Mouse (Mus musculus) ovary, adult 18-20 months (tissue): ENCODE results near the gene Nr6a1.
A peak's percentile ranks its signal among the peaks of the same experiment; 100 is the strongest.

Source experiments
- DNase-seq: peaks from one replicate; pipeline ENCODE4 v3.0.0; 2022; ENCODE audit warnings: low spot score, mixed read lengths

Gene Nr6a1

GRCm38 (mm10) chr2:38712076-38712768, 215.3 kb downstream of the Nr6a1 start:
- DNase-seq: no peak

DNA sequence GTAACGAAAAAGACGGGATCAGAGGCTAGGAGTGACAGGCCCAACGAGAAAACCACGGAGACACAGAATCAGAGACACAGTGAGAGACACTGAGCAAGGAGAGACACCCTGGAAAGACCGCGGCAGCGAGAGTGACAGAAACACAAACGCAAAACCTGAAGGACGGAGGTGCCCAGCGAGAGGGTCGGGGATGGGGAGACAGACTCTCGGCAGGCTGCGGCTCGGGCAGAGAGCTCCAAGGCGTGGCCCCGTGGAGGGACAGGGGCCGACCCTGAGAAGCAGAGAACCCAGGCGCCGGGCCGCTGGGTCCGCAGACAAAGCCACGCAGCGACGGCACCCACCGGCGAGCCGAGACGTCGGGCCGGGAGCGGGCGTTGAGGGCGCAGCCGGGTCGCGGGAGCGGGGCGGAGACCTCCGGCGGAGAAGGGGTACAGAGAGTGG, 216.0 kb downstream of the Nr6a1 start:
- DNase-seq: no peak

DNA sequence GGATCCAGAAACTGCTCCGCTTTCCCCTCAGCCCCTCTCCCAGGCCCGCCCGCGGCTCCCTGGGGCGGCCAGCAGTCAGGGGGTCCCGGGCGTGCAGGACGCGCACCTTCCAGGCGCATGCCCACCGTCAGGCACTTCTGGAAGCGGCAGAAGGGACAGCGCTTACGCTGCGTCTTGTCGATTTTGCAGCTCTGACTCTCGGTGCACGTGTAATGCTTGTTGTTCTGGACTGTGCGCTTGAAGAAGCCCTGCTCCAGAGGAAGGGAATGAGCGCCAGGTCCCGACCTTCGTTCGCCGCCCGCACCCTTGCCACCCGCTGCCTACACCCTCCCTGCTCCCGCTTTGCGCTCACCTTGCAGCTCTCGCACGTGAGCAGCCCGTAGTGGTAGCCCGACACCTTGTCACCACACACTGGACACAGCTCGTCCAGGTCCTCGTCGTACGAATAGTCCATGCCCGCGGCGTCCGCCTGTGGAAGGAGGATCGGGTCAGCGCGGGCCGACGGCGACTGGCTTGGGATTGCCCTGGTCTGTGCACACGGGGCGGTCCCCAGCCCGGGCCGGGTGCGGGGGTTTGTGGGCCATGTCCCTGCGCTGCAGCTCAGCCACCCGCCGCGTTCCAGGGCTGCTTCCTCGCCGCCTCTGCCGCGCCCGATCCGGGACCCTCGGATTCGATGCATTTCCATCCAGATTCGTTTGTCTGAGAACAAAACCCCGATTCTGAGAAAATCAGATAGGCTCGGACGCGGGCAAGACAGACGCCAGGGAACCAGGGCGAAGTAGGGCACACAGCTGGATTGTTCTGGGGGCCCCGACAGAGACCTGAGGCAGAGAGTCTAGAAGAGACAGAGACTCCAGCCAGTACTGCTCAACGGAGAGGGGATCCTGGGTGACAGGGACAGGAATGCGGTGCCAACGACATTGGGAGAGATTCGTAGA, 216.9 kb downstream of the Nr6a1 start:
- no peak for DNase-seq

GRCm38 (mm10) chr2:38708907-38709688, 218.4 kb downstream of the Nr6a1 start:
- DNase-seq: no peak

DNA sequence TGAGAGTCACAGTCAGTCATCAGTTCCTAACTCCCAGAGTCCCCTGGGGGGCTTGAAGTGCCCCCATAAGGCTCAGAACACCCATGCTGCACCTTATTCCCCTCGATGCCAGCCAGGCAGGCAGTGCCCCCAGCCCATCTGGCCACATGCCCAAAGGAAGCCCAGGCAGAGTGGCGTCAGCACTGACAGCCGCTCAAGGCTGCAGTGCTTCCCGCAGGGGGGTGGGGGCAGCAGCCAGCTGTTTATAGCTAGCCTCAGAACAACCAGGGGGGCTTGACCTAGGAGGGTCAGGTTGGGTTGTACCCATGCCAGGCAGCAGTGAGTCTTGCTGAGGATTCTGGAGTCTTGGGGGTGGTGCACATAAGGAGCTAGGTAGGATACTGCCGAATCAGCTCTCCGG, 220.8 kb downstream of the Nr6a1 start:
- DNase-seq: peak; percentile 69

DNA sequence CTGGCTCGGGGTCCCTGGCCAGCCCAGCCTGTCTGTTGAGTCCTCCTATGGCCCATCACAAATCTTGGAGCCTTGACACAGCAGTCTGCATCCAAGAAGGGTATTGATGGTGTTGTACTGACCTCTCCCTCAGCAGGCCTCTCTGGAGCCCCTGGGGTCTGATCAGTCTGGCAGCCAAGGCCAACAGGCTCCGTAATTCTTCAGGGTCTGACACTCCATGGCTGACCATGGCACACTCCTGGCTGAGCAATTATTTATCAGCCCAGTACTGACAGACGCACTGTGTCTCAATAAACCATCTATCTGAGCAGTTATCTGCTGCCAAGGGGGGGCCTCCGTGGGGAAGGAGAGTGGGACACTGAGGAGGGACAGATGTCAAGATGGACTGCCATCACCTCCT, 222.5 kb downstream of the Nr6a1 start:
- DNase-seq: no peak

DNA sequence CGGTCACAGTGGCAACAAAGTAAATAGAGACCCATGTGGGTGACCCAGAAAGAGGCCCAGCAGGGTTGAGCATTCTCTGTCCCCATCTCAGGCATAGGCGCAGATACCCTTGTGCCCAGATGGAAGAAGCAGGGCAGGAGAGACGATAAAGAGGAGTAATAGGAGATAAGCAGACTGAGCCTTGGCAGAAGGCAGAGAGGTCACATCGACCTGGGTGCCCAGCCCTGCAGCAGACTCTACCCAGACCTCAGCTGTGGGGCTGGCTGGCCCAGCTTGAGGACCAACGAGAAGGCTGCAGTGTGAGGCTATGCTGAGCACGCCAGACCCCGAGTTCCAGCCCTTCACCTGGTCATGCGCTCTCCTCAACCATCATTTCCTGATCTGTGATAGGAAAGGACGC, 223.2 kb downstream of the Nr6a1 start:
- DNase-seq: peak; percentile 84

DNA sequence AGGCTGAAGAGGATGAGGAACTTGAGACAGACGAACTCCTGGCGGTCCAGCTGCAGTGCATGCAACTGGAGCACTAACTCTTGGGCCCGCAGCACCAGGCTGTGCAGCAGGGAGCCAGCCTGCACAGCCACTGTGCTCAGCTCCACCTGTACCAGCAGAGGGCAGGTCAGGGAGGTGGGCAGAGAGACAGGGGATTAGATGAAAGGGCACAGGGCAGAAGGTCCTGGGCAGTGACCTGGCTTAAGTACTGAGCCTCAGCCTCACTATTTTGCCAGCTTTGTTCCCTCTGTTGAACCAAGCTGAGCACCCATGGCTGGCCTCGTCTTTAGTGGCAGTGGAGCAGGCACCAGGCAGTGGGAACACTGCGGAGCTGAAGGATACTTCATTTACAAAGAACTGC, 227.3 kb downstream of the Nr6a1 start:
- DNase-seq: no peak

- DNase-seq: no peak
Observed at GRCm38 (mm10) chr2:38698623-38699022, 228.9 kb downstream of the Nr6a1 start.

DNA sequence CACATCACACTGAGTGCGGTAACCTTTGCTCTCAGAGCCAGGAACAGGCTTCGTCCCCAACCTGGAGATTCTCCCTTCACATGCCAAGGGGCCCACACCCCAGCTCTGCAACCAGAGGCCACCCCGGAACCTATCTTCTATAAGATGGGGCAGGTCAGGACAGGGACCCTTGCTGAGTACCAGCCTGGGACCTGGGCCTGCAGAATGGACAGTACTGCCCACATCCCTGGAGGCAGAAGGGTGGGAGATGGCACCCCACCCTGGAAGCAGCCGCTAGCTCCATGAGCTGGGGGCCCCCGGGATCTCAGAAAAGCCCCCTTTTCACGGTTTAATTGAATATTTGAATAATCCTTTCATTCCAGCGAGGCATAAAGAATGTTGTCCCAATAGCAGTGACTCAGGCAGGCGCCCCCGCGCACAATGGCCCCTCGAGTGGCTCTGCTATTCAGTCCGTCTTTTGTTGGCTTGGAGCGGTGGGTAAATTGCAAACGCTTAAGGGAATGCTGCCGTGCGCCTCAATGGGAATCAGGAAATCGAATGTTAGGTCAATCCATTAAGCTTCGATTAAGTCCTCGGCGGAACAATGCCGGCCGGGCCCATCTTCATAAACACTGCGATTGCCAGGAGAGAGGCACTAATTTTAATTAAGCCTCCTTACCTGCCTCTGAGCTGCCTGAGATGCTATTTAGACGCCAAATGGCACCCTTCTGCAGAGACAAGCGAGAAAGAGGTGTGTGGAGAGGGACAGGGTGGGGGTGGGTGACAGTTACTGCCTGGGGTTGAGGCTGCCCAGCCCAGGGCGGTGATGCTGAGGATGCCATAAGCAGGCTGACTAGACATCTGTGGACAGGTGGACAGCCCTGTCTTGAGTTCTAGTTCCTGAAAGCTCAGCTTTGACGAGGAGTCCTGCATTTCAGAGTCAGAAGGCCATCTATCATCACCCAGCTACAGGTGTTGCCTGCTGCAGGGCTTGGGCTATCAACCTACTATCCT, 230.1 kb downstream of the Nr6a1 start:
- DNase-seq: no peak

GRCm38 (mm10) chr2:38695770-38696169, 231.7 kb downstream of the Nr6a1 start:
- DNase-seq: no peak

- no peak for DNase-seq
Observed at GRCm38 (mm10) chr2:38691542-38691941, 235.9 kb downstream of the Nr6a1 start.

DNA sequence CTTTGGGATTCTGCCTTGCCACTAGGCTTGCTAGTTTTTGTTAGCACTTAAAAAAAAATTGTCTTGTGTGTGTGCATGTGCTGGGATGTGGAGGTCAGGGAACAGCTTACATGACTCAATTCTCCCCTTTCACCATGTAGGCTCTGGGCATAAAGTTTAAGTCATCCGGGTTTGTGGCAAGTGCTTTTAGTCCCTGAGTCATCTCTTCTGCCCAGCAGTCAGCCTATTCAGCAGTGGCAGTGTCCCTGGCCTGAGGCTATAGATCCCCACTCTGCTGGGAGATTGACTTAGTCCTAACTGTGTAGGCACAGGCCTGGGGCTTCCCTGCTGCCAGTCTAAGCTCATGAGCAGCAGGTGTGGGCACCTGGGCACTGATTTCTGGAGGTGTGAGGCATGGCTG, 237.6 kb downstream of the Nr6a1 start:
- DNase-seq: no peak

- no peak for DNase-seq
Observed at GRCm38 (mm10) chr2:38688791-38689520, 238.5 kb downstream of the Nr6a1 start.

- no peak for DNase-seq
Observed at GRCm38 (mm10) chr2:38685746-38686145, 241.7 kb downstream of the Nr6a1 start.

- DNase-seq: no peak
Observed at GRCm38 (mm10) chr2:38683083-38683482, 244.4 kb downstream of the Nr6a1 start.

DNA sequence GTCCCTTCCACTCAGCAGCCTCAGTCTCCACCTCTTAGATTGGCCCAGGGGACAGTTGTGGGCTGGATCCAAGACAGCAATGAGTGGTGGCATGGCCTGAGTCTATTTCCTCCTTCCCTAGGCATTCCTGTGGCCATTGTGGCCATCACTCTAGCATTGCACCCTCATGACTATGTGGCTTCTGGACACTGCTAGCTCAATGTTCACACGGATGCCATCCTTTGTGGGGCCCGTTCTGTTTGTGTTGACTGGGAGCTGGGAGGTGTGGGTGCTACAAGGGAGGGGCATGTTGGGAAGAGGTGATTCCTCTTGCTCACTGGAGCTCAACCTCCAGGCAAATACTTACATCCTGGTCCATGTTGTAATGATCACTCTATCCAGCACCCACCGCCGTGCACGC, 245.3 kb downstream of the Nr6a1 start:
- no peak for DNase-seq

DNA sequence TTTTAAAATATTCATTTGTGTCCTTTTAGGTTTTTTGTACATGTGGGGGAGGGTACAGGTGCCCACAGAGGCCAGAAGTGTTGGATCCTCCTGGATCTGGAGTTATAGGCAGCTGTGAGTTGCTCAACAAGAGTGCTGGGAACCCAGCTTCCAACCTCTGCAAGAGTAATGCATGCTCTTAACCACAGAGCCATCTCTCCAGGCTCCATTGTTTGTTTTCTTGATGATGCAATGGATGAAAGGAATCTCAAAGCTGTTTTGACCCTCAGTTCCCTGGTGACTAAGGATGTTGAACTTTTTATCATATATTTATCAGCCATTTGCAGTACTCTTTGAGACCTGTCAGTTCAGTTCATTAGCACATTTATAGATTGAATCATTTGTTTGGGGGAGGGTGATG, 248.5 kb downstream of the Nr6a1 start:
- DNase-seq: no peak

- DNase-seq: no peak
Observed at GRCm38 (mm10) chr2:38675366-38675969, 252.0 kb downstream of the Nr6a1 start.
